Comparison of ENCODE assay signal across 9 mouse cellular contexts in the genomic region with DNA sequence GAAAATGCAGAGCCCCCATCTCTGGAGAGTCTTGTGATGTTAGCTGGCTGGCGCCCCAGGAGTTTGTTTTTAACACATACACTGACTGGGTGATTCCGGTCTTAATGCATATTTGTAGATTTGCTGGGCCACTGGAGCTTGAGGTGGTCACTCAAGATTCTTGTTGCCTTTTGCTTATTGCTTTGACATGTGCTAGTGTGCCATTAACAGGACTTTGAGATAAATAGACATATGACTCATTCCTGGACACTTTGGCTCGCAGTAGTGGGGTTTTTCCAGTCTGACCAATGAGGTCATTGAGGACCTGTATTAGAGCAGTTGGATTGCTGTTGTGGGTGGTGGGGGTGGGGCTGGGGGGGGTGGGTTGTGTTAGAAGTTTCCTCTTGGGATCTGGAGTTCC. TPM values are rescaled to one million over a fixed set of nuclear protein-coding genes. Genes with fewer than 3 reads are reported as not detected.
A peak's percentile ranks its signal among the peaks of the same experiment; 100 is the strongest.
DNase-seq lines count a peak whose midpoint lies in the region; ATAC-seq and TF ChIP-seq lines count a peak whose summit lies in the region.
"Had no signal": no experiment of that assay in that cellular context is flagged by ENCODE, and none has a peak within 500 bp of the region (broad histone marks: within the 10 kb centered on the region; RNA-seq: fewer than 3 reads in every experiment).

No protein-coding gene starts in this region.

- H3K9ac ChIP-seq in forebrain, embryonic 11.5 days (ENCODE audit: low read length): no peak overlapping the region
- no peak overlapping the region for H3K9ac ChIP-seq in hindbrain, embryonic 11.5 days (ENCODE audit: low read depth, low read length)
- peak overlapping the region; percentile 81; the same call in 1 of the 2 replicates for H3K9ac ChIP-seq in liver, embryonic 14.5 days (replicated peaks)

- no peaks in the 10 kb centered on the region for H3K9me3 ChIP-seq in forebrain, embryonic 10.5 days
- no peaks in the 10 kb centered on the region for H3K9me3 ChIP-seq in forebrain, embryonic 11.5 days (ENCODE audit: control insufficient read depth, low read length)
- H3K9me3 ChIP-seq in embryonic facial prominence, embryonic 10.5 days: no peaks in the 10 kb centered on the region
- H3K9me3 ChIP-seq in hindbrain, embryonic 11.5 days (ENCODE audit: control insufficient read depth, low read length): no peaks in the 10 kb centered on the region
- no peaks in the 10 kb centered on the region for H3K9me3 ChIP-seq in liver, embryonic 14.5 days (ENCODE audit: control insufficient read depth, low read length)

- 91% methylated on average over 3 of the region's 3 CpGs for WGBS in forebrain, embryonic 10.5 days
- WGBS in forebrain, embryonic 11.5 days: 92% methylated on average over 3 of the region's 3 CpGs
- 89% methylated on average over 3 of the region's 3 CpGs for WGBS in embryonic facial prominence, embryonic 10.5 days
- 87% methylated on average over 3 of the region's 3 CpGs for WGBS in hindbrain, embryonic 11.5 days
- 55% methylated on average over 3 of the region's 3 CpGs for WGBS in liver, embryonic 14.5 days (ENCODE audit: insufficient replicate concordance)

- no peak for TF ChIP-seq EP300 in liver, embryonic 14.5 days (IDR thresholded peaks at IDR 0.05; ENCODE audit: low read depth)

- no peaks in the 10 kb centered on the region for H3K27me3 ChIP-seq in forebrain, embryonic 10.5 days (ENCODE audit: poor library complexity, severe bottlenecking)
- H3K27me3 ChIP-seq in forebrain, embryonic 11.5 days (ENCODE audit: control insufficient read depth, insufficient read depth, low read length): no peaks in the 10 kb centered on the region
- no peaks in the 10 kb centered on the region for H3K27me3 ChIP-seq in embryonic facial prominence, embryonic 10.5 days (replicated peaks; ENCODE audit: low read depth, poor library complexity, severe bottlenecking)
- H3K27me3 ChIP-seq in hindbrain, embryonic 11.5 days (ENCODE audit: control insufficient read depth, insufficient read depth, low read length): no peaks in the 10 kb centered on the region
- no peaks in the 10 kb centered on the region for H3K27me3 ChIP-seq in liver, embryonic 14.5 days (ENCODE audit: control insufficient read depth, insufficient read depth, low read length)

- H3K4me3 ChIP-seq in forebrain, embryonic 10.5 days: peak overlapping the region; percentile 71; the same call in 1 of the 2 replicates
- H3K4me3 ChIP-seq in forebrain, embryonic 11.5 days (ENCODE audit: low read depth, low read length): no peak overlapping the region
- peak overlapping the region; percentile 84 for H3K4me3 ChIP-seq in embryonic facial prominence, embryonic 10.5 days
- H3K4me3 ChIP-seq in hindbrain, embryonic 11.5 days (ENCODE audit: low read depth, low read length): no peak overlapping the region
- peak overlapping the region in 1 of 2 experiments; percentile 63; a peak in 1 of 4 replicates for H3K4me3 ChIP-seq in liver, embryonic 14.5 days (ENCODE audit: insufficient read depth in 1 of 2, low read depth in 2 of 2, low read length in 2 of 2)

- no peak for TF ChIP-seq CTCF in liver, embryonic 14.5 days (IDR thresholded peaks at IDR 0.05; ENCODE audit: low read depth)

- no peak overlapping the region for H3K27ac ChIP-seq in forebrain, embryonic 10.5 days
- H3K27ac ChIP-seq in forebrain, embryonic 11.5 days (ENCODE audit: low read depth, low read length): no peak overlapping the region
- peak overlapping the region; percentile 95 for H3K27ac ChIP-seq in embryonic facial prominence, embryonic 10.5 days (replicated peaks)
- no peak overlapping the region for H3K27ac ChIP-seq in hindbrain, embryonic 11.5 days (ENCODE audit: low read depth, low read length)
- peak overlapping the region; percentile 82 for H3K27ac ChIP-seq in liver, embryonic 14.5 days

- no peak for ATAC-seq in forebrain, embryonic 11.5 days (replicated peaks; ENCODE audit: low FRiP score)
- no peak for ATAC-seq in hindbrain, embryonic 11.5 days (ENCODE audit: low FRiP score)
- ATAC-seq in liver, embryonic 14.5 days (ENCODE audit: insufficient read depth): no peak

- no peaks in the 10 kb centered on the region for H3K36me3 ChIP-seq in forebrain, embryonic 10.5 days (replicated peaks)
- no peaks in the 10 kb centered on the region for H3K36me3 ChIP-seq in forebrain, embryonic 11.5 days (ENCODE audit: control insufficient read depth, insufficient read depth, low read length)
- peaks cover 10% of the 10 kb centered on the region for H3K36me3 ChIP-seq in embryonic facial prominence, embryonic 10.5 days (replicated peaks)
- no peaks in the 10 kb centered on the region for H3K36me3 ChIP-seq in hindbrain, embryonic 11.5 days (ENCODE audit: control insufficient read depth, insufficient read depth, low read length)
- H3K36me3 ChIP-seq in liver, embryonic 14.5 days (replicated peaks; ENCODE audit: control insufficient read depth, insufficient read depth, low read depth): no peaks in the 10 kb centered on the region

- no peak for DNase-seq in forebrain, embryonic 10.5 days (ENCODE audit: extremely low spot score, low spot score)
- DNase-seq in forebrain, embryonic 11.5 days (ENCODE audit: low spot score): no peak
- no peak for DNase-seq in embryonic facial prominence, embryonic 10.5 days (ENCODE audit: low spot score)
- no peak for DNase-seq in hindbrain, embryonic 11.5 days (ENCODE audit: low spot score)
- DNase-seq in liver, embryonic 14.5 days (ENCODE audit: low read depth in 3 of 3, low spot score in 3 of 3): no peak
- DNase-seq in layer of hippocampus, adult 8-10 months (ENCODE audit: low spot score in 2 of 2): no peak
- no peak for DNase-seq in left cerebral cortex, adult 9 months (ENCODE audit: low spot score in 2 of 2)
- DNase-seq in right cerebral cortex, adult 18-20 months: no peak

- H3K4me2 ChIP-seq in forebrain, embryonic 11.5 days (ENCODE audit: low read depth, low read length, severe bottlenecking): no peak overlapping the region
- H3K4me2 ChIP-seq in hindbrain, embryonic 11.5 days (replicated peaks; ENCODE audit: low read depth, low read length): 0 out of 2 replicates have a peak overlapping the region, but pooled peaks have one; percentile 11
- peak overlapping the region; percentile 86 for H3K4me2 ChIP-seq in liver, embryonic 14.5 days (ENCODE audit: low read depth)

- H3K4me1 ChIP-seq in forebrain, embryonic 10.5 days: peaks cover 31% of the 10 kb centered on the region
- H3K4me1 ChIP-seq in forebrain, embryonic 11.5 days (replicated peaks; ENCODE audit: control insufficient read depth, insufficient read depth, low read length): peaks cover 8% of the 10 kb centered on the region
- H3K4me1 ChIP-seq in embryonic facial prominence, embryonic 10.5 days: peaks cover 38% of the 10 kb centered on the region
- peaks cover 5% of the 10 kb centered on the region; the same call in 1 of the 2 replicates for H3K4me1 ChIP-seq in hindbrain, embryonic 11.5 days (replicated peaks; ENCODE audit: control insufficient read depth, insufficient read depth, low read length)
- H3K4me1 ChIP-seq in liver, embryonic 14.5 days (replicated peaks; ENCODE audit: control insufficient read depth in 2 of 2, insufficient read depth in 2 of 2, low read length in 1 of 2): peaks cover 39 to 58% of the 10 kb centered on the region in 2 experiments

RNA-seq across cellular contexts. Expression of a gene that starts 1.8 kb away (rescaled TPM):
- polyA plus RNA-seq in forebrain, embryonic 10.5 days (2016; fragmentation: Nextera tagmentation; extraction: Ambion mirVana): 33.5 and 36.1 TPM in 2 replicates
- 32.1 and 33.4 TPM in 2 replicates for polyA plus RNA-seq in forebrain, embryonic 11.5 days (2014; fragmentation: Nextera tagmentation; extraction: Ambion mirVana)
- 37.6 and 40.8 TPM in 2 replicates for polyA plus RNA-seq in embryonic facial prominence, embryonic 10.5 days (2016; fragmentation: Nextera tagmentation; extraction: Ambion mirVana)
- 23.9 and 27.2 TPM in 2 replicates for polyA plus RNA-seq in hindbrain, embryonic 11.5 days (2014; fragmentation: Nextera tagmentation; extraction: Ambion mirVana)
- 6.0 and 6.3 TPM in 2 replicates for polyA plus RNA-seq in liver, embryonic 14.5 days (2012; rRNA removed)
- polyA plus RNA-seq in liver, embryonic 14.5 days (2014; fragmentation: Nextera tagmentation; extraction: Ambion mirVana): 9.3 and 10.4 TPM in 2 replicates
- 10 to 100 TPM; 18.0 to 22.6 (median 20.7) TPM for total RNA-seq in layer of hippocampus, adult 8-10 months (2022)

RNA-seq across cellular contexts. Expression of a gene that starts 12.5 kb away (rescaled TPM):
- not detected in 2 replicates for polyA plus RNA-seq in forebrain, embryonic 10.5 days (2016; fragmentation: Nextera tagmentation; extraction: Ambion mirVana)
- not detected in 2 replicates for polyA plus RNA-seq in forebrain, embryonic 11.5 days (2014; fragmentation: Nextera tagmentation; extraction: Ambion mirVana)
- polyA plus RNA-seq in embryonic facial prominence, embryonic 10.5 days (2016; fragmentation: Nextera tagmentation; extraction: Ambion mirVana): not detected in 2 replicates
- polyA plus RNA-seq in hindbrain, embryonic 11.5 days (2014; fragmentation: Nextera tagmentation; extraction: Ambion mirVana): not detected in 2 replicates
- 0.02 TPM in 1 of 2 replicates, not detected in the other for polyA plus RNA-seq in liver, embryonic 14.5 days (2012; rRNA removed)
- polyA plus RNA-seq in liver, embryonic 14.5 days (2014; fragmentation: Nextera tagmentation; extraction: Ambion mirVana): not detected in 2 replicates
- total RNA-seq in layer of hippocampus, adult 8-10 months (2022): not detected
- total RNA-seq: heart, postnatal 14 days had no signal

RNA-seq across cellular contexts. Expression of a gene that starts 48.5 kb away (rescaled TPM):
- not detected in 2 replicates for polyA plus RNA-seq in forebrain, embryonic 10.5 days (2016; fragmentation: Nextera tagmentation; extraction: Ambion mirVana)
- 0.05 TPM in 1 of 2 replicates, not detected in the other for polyA plus RNA-seq in forebrain, embryonic 11.5 days (2014; fragmentation: Nextera tagmentation; extraction: Ambion mirVana)
- 0.15 and 0.19 TPM in 2 replicates for polyA plus RNA-seq in embryonic facial prominence, embryonic 10.5 days (2016; fragmentation: Nextera tagmentation; extraction: Ambion mirVana)
- not detected in 2 replicates for polyA plus RNA-seq in hindbrain, embryonic 11.5 days (2014; fragmentation: Nextera tagmentation; extraction: Ambion mirVana)
- 0.02 and 0.13 TPM in 2 replicates for polyA plus RNA-seq in liver, embryonic 14.5 days (2012; rRNA removed)
- polyA plus RNA-seq in liver, embryonic 14.5 days (2014; fragmentation: Nextera tagmentation; extraction: Ambion mirVana): 0.04 TPM in 1 of 2 replicates, not detected in the other
- total RNA-seq in layer of hippocampus, adult 8-10 months (2022): under 1 TPM in 3 of 4 experiments, not detected in 1; 0.14 to 0.59 (median 0.58) TPM

RNA-seq across cellular contexts. Expression of a gene that starts 56.3 kb away (rescaled TPM):
- 0.38 and 0.85 TPM in 2 replicates for polyA plus RNA-seq in forebrain, embryonic 10.5 days (2016; fragmentation: Nextera tagmentation; extraction: Ambion mirVana)
- polyA plus RNA-seq in forebrain, embryonic 11.5 days (2014; fragmentation: Nextera tagmentation; extraction: Ambion mirVana): 0.47 and 0.49 TPM in 2 replicates
- 1.8 and 2.0 TPM in 2 replicates for polyA plus RNA-seq in embryonic facial prominence, embryonic 10.5 days (2016; fragmentation: Nextera tagmentation; extraction: Ambion mirVana)
- 0.25 and 0.86 TPM in 2 replicates for polyA plus RNA-seq in hindbrain, embryonic 11.5 days (2014; fragmentation: Nextera tagmentation; extraction: Ambion mirVana)
- polyA plus RNA-seq in liver, embryonic 14.5 days (2012; rRNA removed): 6.7 and 8.5 TPM in 2 replicates
- 5.4 and 7.4 TPM in 2 replicates for polyA plus RNA-seq in liver, embryonic 14.5 days (2014; fragmentation: Nextera tagmentation; extraction: Ambion mirVana)
- under 1 TPM; 0.64 to 0.96 (median 0.86) TPM for total RNA-seq in layer of hippocampus, adult 8-10 months (2022)

Comparison
In these comparisons a context has a peak if more than half of its experiments do, and no peak if none do; other contexts are left out.
1. H3K4me3 ChIP-seq: peak in forebrain, embryonic 10.5 days (single experiment) and embryonic facial prominence, embryonic 10.5 days (single experiment); none in forebrain, embryonic 11.5 days (single experiment) and hindbrain, embryonic 11.5 days (single experiment).
2. H3K27ac ChIP-seq: peak in embryonic facial prominence, embryonic 10.5 days (single experiment) and liver, embryonic 14.5 days (single experiment); none in forebrain, embryonic 10.5 days (single experiment), forebrain, embryonic 11.5 days (single experiment) and hindbrain, embryonic 11.5 days (single experiment).